Comparison of ENCODE assay signal across 8 mouse cellular contexts in genomic region chr8:123476911-123477736, GRCm38 (mm10). TPM values are rescaled to one million over a fixed set of nuclear protein-coding genes. Genes with fewer than 3 reads are reported as not detected.
DNase-seq lines count a peak whose midpoint lies in the region; ATAC-seq and TF ChIP-seq lines count a peak whose summit lies in the region.

No protein-coding gene starts in this region.

- H3K9me3 ChIP-seq in forebrain, embryonic 15.5 days, result no peaks in the 10 kb centered on the region
- H3K9me3 ChIP-seq in limb, embryonic 12.5 days, result no peaks in the 10 kb centered on the region
- H3K9me3 ChIP-seq in midbrain, embryonic 13.5 days, result no peaks in the 10 kb centered on the region

- WGBS in bone marrow, adult 2 months, result 10% methylated on average over 34 of the region's 34 CpGs
- WGBS in forebrain, embryonic 15.5 days, result 7% methylated on average over 34 of the region's 34 CpGs
- WGBS in limb, embryonic 12.5 days, result 10% methylated on average over 34 of the region's 34 CpGs
- 7% methylated on average over 34 of the region's 34 CpGs for WGBS in midbrain, embryonic 13.5 days

- peaks cover 15% of the 10 kb centered on the region for H3K36me3 ChIP-seq in forebrain, embryonic 15.5 days
- H3K36me3 ChIP-seq in limb, embryonic 12.5 days, result peaks cover 22% of the 10 kb centered on the region
- peaks cover 16% of the 10 kb centered on the region for H3K36me3 ChIP-seq in midbrain, embryonic 13.5 days

- H3K27me3 ChIP-seq in forebrain, embryonic 15.5 days, result no peaks in the 10 kb centered on the region
- no peaks in the 10 kb centered on the region for H3K27me3 ChIP-seq in limb, embryonic 12.5 days
- H3K27me3 ChIP-seq in midbrain, embryonic 13.5 days, result no peaks in the 10 kb centered on the region; the same call in 1 of the 2 replicates

- H3K4me3 ChIP-seq in bone marrow, adult 2 months (replicated peaks; ENCODE audit: control insufficient read depth, low read depth, low read length), result peak overlapping the region; percentile 84
- H3K4me3 ChIP-seq in forebrain, embryonic 15.5 days, result peak overlapping the region; percentile 94
- peak overlapping the region; percentile 87 for H3K4me3 ChIP-seq in limb, embryonic 12.5 days (replicated peaks)
- H3K4me3 ChIP-seq in midbrain, embryonic 13.5 days (replicated peaks), result peak overlapping the region; percentile 67

- peak overlapping the region; percentile 86 for H3K27ac ChIP-seq in bone marrow, adult 2 months (ENCODE audit: control insufficient read depth, insufficient read depth, low read depth, low read length, poor library complexity)
- peak overlapping the region; percentile 97 for H3K27ac ChIP-seq in forebrain, embryonic 15.5 days (replicated peaks)
- peak overlapping the region; percentile 91 for H3K27ac ChIP-seq in limb, embryonic 12.5 days
- H3K27ac ChIP-seq in midbrain, embryonic 13.5 days, result peak overlapping the region; percentile 96

- H3K4me2 ChIP-seq in forebrain, embryonic 15.5 days (replicated peaks), result peak overlapping the region; percentile 79
- peak overlapping the region; percentile 77 for H3K4me2 ChIP-seq in limb, embryonic 12.5 days
- H3K4me2 ChIP-seq in midbrain, embryonic 13.5 days (replicated peaks), result peak overlapping the region; percentile 86

- peak; percentile 9 to 12 for DNase-seq in lung, adult 18-20 months
- DNase-seq in lung, postnatal 36 days, result no peak
- no peak for DNase-seq in adrenal gland, adult 2 months
- DNase-seq in urinary bladder, postnatal 10 days (ENCODE audit: low spot score), result no peak

- H3K4me1 ChIP-seq in bone marrow, adult 2 months (ENCODE audit: control insufficient read depth, insufficient read depth, low read length), result no peaks in the 10 kb centered on the region; the same call in 1 of the 2 replicates
- peaks cover 20% of the 10 kb centered on the region for H3K4me1 ChIP-seq in forebrain, embryonic 15.5 days
- peaks cover 13% of the 10 kb centered on the region for H3K4me1 ChIP-seq in limb, embryonic 12.5 days (replicated peaks)
- peaks cover 18% of the 10 kb centered on the region for H3K4me1 ChIP-seq in midbrain, embryonic 13.5 days (replicated peaks)

- H3K9ac ChIP-seq in forebrain, embryonic 15.5 days (replicated peaks), result peak overlapping the region; percentile 87
- peak overlapping the region; percentile 81 for H3K9ac ChIP-seq in limb, embryonic 12.5 days (replicated peaks)
- peak overlapping the region; percentile 87 for H3K9ac ChIP-seq in midbrain, embryonic 13.5 days (replicated peaks)

- peak; percentile 72 for ATAC-seq in forebrain, embryonic 15.5 days (replicated peaks)
- ATAC-seq in limb, embryonic 12.5 days (ENCODE audit: insufficient number of reproducible peaks, insufficient read depth, low FRiP score, low TSS enrichment, low read depth), result no peak
- peak; percentile 53 for ATAC-seq in midbrain, embryonic 13.5 days

- no peak for TF ChIP-seq POLR2A in bone marrow, adult 2 months (IDR thresholded peaks at IDR 0.05; ENCODE audit: borderline replicate concordance, control insufficient read depth, low read depth, low read length)

- TF ChIP-seq CTCF in bone marrow, adult 2 months (IDR thresholded peaks at IDR 0.05; ENCODE audit: control insufficient read depth, insufficient read depth, low read length), result no peak

RNA-seq across cellular contexts. Expression of gene Afg3l1, which starts 0.6 kb away (rescaled TPM):
- polyA plus RNA-seq in bone marrow, adult 2 months (2011; ENCODE audit: insufficient read depth, insufficient read length, low replicate concordance, missing spikeins), result 12.3 and 22.8 TPM in 2 replicates
- 59.5 and 62.4 TPM in 2 replicates for polyA plus RNA-seq in forebrain, embryonic 15.5 days (2015; fragmentation: Nextera tagmentation; extraction: Ambion mirVana)
- polyA plus RNA-seq in limb, embryonic 12.5 days (2016; fragmentation: Nextera tagmentation; extraction: Ambion mirVana), result 69.5 and 72.0 TPM in 2 replicates
- 59.3 and 62.1 TPM in 2 replicates for polyA plus RNA-seq in midbrain, embryonic 13.5 days (2015; fragmentation: Nextera tagmentation; extraction: Ambion mirVana)
- 10 to 100 TPM; 44.0 to 73.7 TPM for total RNA-seq in adrenal gland, adult 2 months (2021)
- 23.2 and 25.2 TPM in 2 replicates for polyA plus RNA-seq in adrenal gland, adult 2 months (2012; rRNA removed)

RNA-seq across cellular contexts. Expression of gene Dbndd1, which starts 38.1 kb away (rescaled TPM):
- polyA plus RNA-seq in bone marrow, adult 2 months (2011; ENCODE audit: insufficient read depth, insufficient read length, low replicate concordance, missing spikeins), result not detected in 2 replicates
- polyA plus RNA-seq in forebrain, embryonic 15.5 days (2015; fragmentation: Nextera tagmentation; extraction: Ambion mirVana), result 89.6 and 96.4 TPM in 2 replicates
- 12.7 and 13.5 TPM in 2 replicates for polyA plus RNA-seq in limb, embryonic 12.5 days (2016; fragmentation: Nextera tagmentation; extraction: Ambion mirVana)
- polyA plus RNA-seq in midbrain, embryonic 13.5 days (2015; fragmentation: Nextera tagmentation; extraction: Ambion mirVana), result 88.8 and 93.3 TPM in 2 replicates
- under 1 TPM; 0.37 to 0.73 TPM for total RNA-seq in adrenal gland, adult 2 months (2021)
- polyA plus RNA-seq in adrenal gland, adult 2 months (2012; rRNA removed), result 1.0 and 1.1 TPM in 2 replicates

RNA-seq across cellular contexts. Expression of gene Gas8, which starts 41.5 kb away (rescaled TPM):
- 3.4 and 6.3 TPM in 2 replicates for polyA plus RNA-seq in bone marrow, adult 2 months (2011; ENCODE audit: insufficient read depth, insufficient read length, low replicate concordance, missing spikeins)
- polyA plus RNA-seq in forebrain, embryonic 15.5 days (2015; fragmentation: Nextera tagmentation; extraction: Ambion mirVana), result 43.8 and 44.0 TPM in 2 replicates
- polyA plus RNA-seq in limb, embryonic 12.5 days (2016; fragmentation: Nextera tagmentation; extraction: Ambion mirVana), result 38.8 and 41.1 TPM in 2 replicates
- polyA plus RNA-seq in midbrain, embryonic 13.5 days (2015; fragmentation: Nextera tagmentation; extraction: Ambion mirVana), result 40.8 and 44.3 TPM in 2 replicates
- 10 to 100 TPM; 11.6 to 14.5 TPM for total RNA-seq in adrenal gland, adult 2 months (2021)
- polyA plus RNA-seq in adrenal gland, adult 2 months (2012; rRNA removed), result 5.1 and 6.6 TPM in 2 replicates

RNA-seq across cellular contexts. Expression of gene Def8, which starts 53.8 kb away (rescaled TPM):
- 10.3 and 16.7 TPM in 2 replicates for polyA plus RNA-seq in bone marrow, adult 2 months (2011; ENCODE audit: insufficient read depth, insufficient read length, low replicate concordance, missing spikeins)
- polyA plus RNA-seq in forebrain, embryonic 15.5 days (2015; fragmentation: Nextera tagmentation; extraction: Ambion mirVana), result 43.3 and 46.3 TPM in 2 replicates
- polyA plus RNA-seq in limb, embryonic 12.5 days (2016; fragmentation: Nextera tagmentation; extraction: Ambion mirVana), result 40.4 and 40.6 TPM in 2 replicates
- 41.7 and 42.8 TPM in 2 replicates for polyA plus RNA-seq in midbrain, embryonic 13.5 days (2015; fragmentation: Nextera tagmentation; extraction: Ambion mirVana)
- 10 to 100 TPM; 26.0 to 31.7 TPM for total RNA-seq in adrenal gland, adult 2 months (2021)
- 24.0 and 24.6 TPM in 2 replicates for polyA plus RNA-seq in adrenal gland, adult 2 months (2012; rRNA removed)

Comparison
In these comparisons a context has a peak if more than half of its experiments do, and no peak if none do; other contexts are left out.
1. DNase-seq: peak in lung, adult 18-20 months (2 of 2); none in lung, postnatal 36 days (single experiment), adrenal gland, adult 2 months (single experiment) and urinary bladder, postnatal 10 days (single experiment).
2. Peak in every context shown above with its lines, with median percentiles within 50 percentile points of each other: H3K27ac ChIP-seq, H3K4me3 ChIP-seq, H3K4me2 ChIP-seq and H3K9ac ChIP-seq.